Mouse (Mus musculus) stomach, embryonic 15.5 days (tissue): ENCODE data around the gene Pgs1. TPM values are rescaled to one million over a fixed set of nuclear protein-coding genes. Genes with fewer than 3 reads are reported as not detected.

Source experiments
- ATAC-seq: fragments of 200-750 bp; cut with Nextera tagmentation; 2 replicates; pipeline ENCODE4 v1.8.0; 2017; ENCODE audit warnings: low read depth, moderate number of reproducible peaks, moderate TSS enrichment; ENCODE audit not compliant: insufficient read depth, low FRiP score
- H3K27ac ChIP-seq: fragments of 300-500 bp; sonication (generic); 2 replicates; pipeline ENCODE4 v1.5.1; 2015; ENCODE audit warnings: mild to moderate bottlenecking, inconsistent platforms
- H3K27me3 ChIP-seq: fragments of 300-500 bp; sonication (generic); replicated peaks from 2 replicates; pipeline ENCODE4 v1.6.1; 2015; ENCODE audit warnings: inconsistent platforms
- H3K36me3 ChIP-seq: fragments of 300-500 bp; sonication (generic); 2 replicates; pipeline ENCODE4 v1.6.1; 2015; ENCODE audit warnings: inconsistent platforms
- H3K4me1 ChIP-seq: fragments of 300-500 bp; sonication (generic); 2 replicates; pipeline ENCODE4 v1.6.1; 2015; ENCODE audit warnings: inconsistent platforms
- H3K4me2 ChIP-seq: fragments of 300-500 bp; sonication (generic); 2 replicates; pipeline ENCODE4 v1.6.1; 2015; ENCODE audit warnings: mild to moderate bottlenecking, inconsistent platforms
- H3K4me3 ChIP-seq: fragments of 300-500 bp; sonication (generic); replicated peaks from 2 replicates; pipeline ENCODE4 v1.5.1; 2015; ENCODE audit warnings: inconsistent platforms
- H3K9ac ChIP-seq: fragments of 300-500 bp; sonication (generic); 2 replicates; pipeline ENCODE4 v1.6.1; 2015; ENCODE audit warnings: inconsistent platforms
- H3K9me3 ChIP-seq: fragments of 300-500 bp; sonication (generic); 2 replicates; pipeline ENCODE4 v1.6.1; 2016; ENCODE audit warnings: inconsistent platforms
- WGBS: fragments of 180-500 bp; shearing (Covaris S2); methylation state at CpG from one replicate; pipeline ENCODE4 v1.1.7; 2015; 5-methylcytosine and 5-hydroxymethylcytosine counted together
- polyA plus RNA-seq: library from polyadenylated mRNA; unstranded; fragments of >200 nt; fragmentation: Nextera tagmentation; extraction: Ambion mirVana; gene quantifications from 2 replicates; pipeline ENCODE4 v1.2.1, GENCODE M21; 2015

The Pgs1 gene
- polyA plus RNA-seq, 1 experiment from 2014 or later, result 34.6 TPM

- peaks cover 16% of the 10 kb centered on the region for H3K4me1 ChIP-seq
- H3K27ac ChIP-seq, result no peak overlapping the region
- no peaks in the 10 kb centered on the region for H3K27me3 ChIP-seq
- H3K9ac ChIP-seq, result no peak overlapping the region
- H3K4me2 ChIP-seq, result no peak overlapping the region
- peaks cover 7% of the 10 kb centered on the region; the same call in 1 of the 2 replicates for H3K36me3 ChIP-seq
- H3K4me3 ChIP-seq, result no peak overlapping the region
- no peak for ATAC-seq
- H3K9me3 ChIP-seq, result no peaks in the 10 kb centered on the region
- WGBS, result 63% methylated on average over 2 of the region's 2 CpGs
Measured at GRCm38 (mm10) chr11:118013339-118013738, 27.2 kb downstream of the Pgs1 start.

GRCm38 (mm10) chr11:118014391-118014995, 28.4 kb downstream of the Pgs1 start:
- no peak overlapping the region for H3K4me3 ChIP-seq
- no peak overlapping the region for H3K27ac ChIP-seq
- 80% methylated on average over 12 of the region's 12 CpGs for WGBS
- no peak overlapping the region for H3K9ac ChIP-seq
- H3K9me3 ChIP-seq, result no peaks in the 10 kb centered on the region
- no peak overlapping the region for H3K4me2 ChIP-seq
- peaks cover 10% of the 10 kb centered on the region; the same call in 1 of the 2 replicates for H3K36me3 ChIP-seq
- H3K4me1 ChIP-seq, result peaks cover 5% of the 10 kb centered on the region
- no peak for ATAC-seq
- no peaks in the 10 kb centered on the region for H3K27me3 ChIP-seq

GRCm38 (mm10) chr11:118015381-118016145, 29.5 kb downstream of the Pgs1 start:
- H3K27ac ChIP-seq, result no peak overlapping the region
- no peak for ATAC-seq
- WGBS, result 89% methylated on average over 8 of the region's 8 CpGs

GRCm38 (mm10) chr11:118018328-118018727, 32.2 kb downstream of the Pgs1 start:
- ATAC-seq, result no peak
- WGBS, result 89% methylated on average over 4 of the region's 4 CpGs

More at GRCm38 (mm10) chr11:118015381-118016145, 29.5 kb downstream of the Pgs1 start:
- Histone ChIP-seq H3K4me2 (no peak overlapping the region), H3K4me1 (no peaks in the 10 kb centered on the region), H3K36me3 (peaks cover 16% of the 10 kb centered on the region; the same call in 1 of the 2 replicates), H3K27me3 (no peaks in the 10 kb centered on the region), H3K4me3 (no peak overlapping the region), H3K9ac (no peak overlapping the region), H3K9me3 (no peaks in the 10 kb centered on the region)

GRCm38 (mm10) chr11:118021806-118022205, 35.7 kb downstream of the Pgs1 start:
- Histone ChIP-seq H3K9me3 (no peaks in the 10 kb centered on the region), H3K27ac (no peak overlapping the region), H3K4me2 (no peak overlapping the region), H3K9ac (no peak overlapping the region), H3K36me3 (peaks cover 34% of the 10 kb centered on the region), H3K4me1 (no peaks in the 10 kb centered on the region), H3K27me3 (no peaks in the 10 kb centered on the region), H3K4me3 (no peak overlapping the region)
- 0 out of 2 replicates have a peak, but pooled peaks have one; percentile 30 for ATAC-seq
- WGBS, result 64% methylated on average over 1 of the region's 1 CpGs

More at GRCm38 (mm10) chr11:118018328-118018727, 32.2 kb downstream of the Pgs1 start:
- no peak overlapping the region for H3K4me2 ChIP-seq
- H3K9me3 ChIP-seq, result no peaks in the 10 kb centered on the region
- H3K4me1 ChIP-seq, result no peaks in the 10 kb centered on the region
- H3K9ac ChIP-seq, result no peak overlapping the region
- H3K27me3 ChIP-seq, result no peaks in the 10 kb centered on the region
- no peak overlapping the region for H3K4me3 ChIP-seq
- no peak overlapping the region for H3K27ac ChIP-seq
- peaks cover 20% of the 10 kb centered on the region for H3K36me3 ChIP-seq

- Histone ChIP-seq H3K27ac (no peak overlapping the region), H3K4me1 (no peaks in the 10 kb centered on the region), H3K4me3 (no peak overlapping the region), H3K27me3 (no peaks in the 10 kb centered on the region), H3K9me3 (no peaks in the 10 kb centered on the region), H3K36me3 (peaks cover 28% of the 10 kb centered on the region), H3K4me2 (no peak overlapping the region), H3K9ac (no peak overlapping the region)
- no peak for ATAC-seq
- WGBS, result 89% methylated on average over 7 of the region's 7 CpGs
Measured at GRCm38 (mm10) chr11:118023475-118023874, 37.4 kb downstream of the Pgs1 start.

GRCm38 (mm10) chr11:118024111-118024510, 38.0 kb downstream of the Pgs1 start:
- H3K9me3 ChIP-seq, result no peaks in the 10 kb centered on the region
- H3K4me2 ChIP-seq, result no peak overlapping the region
- no peak overlapping the region for H3K4me3 ChIP-seq
- H3K36me3 ChIP-seq, result peaks cover 28% of the 10 kb centered on the region
- H3K27ac ChIP-seq, result no peak overlapping the region
- no peaks in the 10 kb centered on the region for H3K27me3 ChIP-seq
- H3K9ac ChIP-seq, result no peak overlapping the region
- H3K4me1 ChIP-seq, result no peaks in the 10 kb centered on the region
- no peak for ATAC-seq
- WGBS, result 53% methylated on average over 2 of the region's 2 CpGs

GRCm38 (mm10) chr11:118029170-118029569, 43.1 kb downstream of the Pgs1 start:
- no peaks in the 10 kb centered on the region for H3K27me3 ChIP-seq
- ATAC-seq, result no peak
- H3K9me3 ChIP-seq, result no peaks in the 10 kb centered on the region
- no peak overlapping the region for H3K4me3 ChIP-seq
- no peak overlapping the region for H3K9ac ChIP-seq
- no peak overlapping the region for H3K4me2 ChIP-seq
- WGBS, result 83% methylated on average over 6 of the region's 6 CpGs
- H3K27ac ChIP-seq, result no peak overlapping the region
- H3K36me3 ChIP-seq, result 0 out of 2 replicates have a peak, but pooled peaks cover 9% of the 10 kb centered on the region
- H3K4me1 ChIP-seq, result no peaks in the 10 kb centered on the region

- ATAC-seq, result no peak
- Histone ChIP-seq H3K9ac (no peak overlapping the region), H3K4me3 (no peak overlapping the region), H3K9me3 (no peaks in the 10 kb centered on the region), H3K4me1 (peaks cover 3% of the 10 kb centered on the region; the same call in 1 of the 2 replicates), H3K27me3 (no peaks in the 10 kb centered on the region), H3K36me3 (no peaks in the 10 kb centered on the region), H3K4me2 (no peak overlapping the region), H3K27ac (no peak overlapping the region)
- 69% methylated on average over 9 of the region's 9 CpGs for WGBS
Measured at GRCm38 (mm10) chr11:118031134-118031533, 45.0 kb downstream of the Pgs1 start.

- Histone ChIP-seq H3K27me3 (no peaks in the 10 kb centered on the region), H3K9me3 (no peaks in the 10 kb centered on the region), H3K27ac (no peak overlapping the region)
Measured at GRCm38 (mm10) chr11:118034395-118034794, 48.3 kb downstream of the Pgs1 start.

GRCm38 (mm10) chr11:118035068-118035467, 49.0 kb downstream of the Pgs1 start:
- Histone ChIP-seq H3K36me3 (no peaks in the 10 kb centered on the region), H3K27me3 (no peaks in the 10 kb centered on the region), H3K4me1 (peaks cover 3% of the 10 kb centered on the region; the same call in 1 of the 2 replicates), H3K4me2 (no peak overlapping the region), H3K27ac (no peak overlapping the region), H3K9ac (no peak overlapping the region), H3K9me3 (no peaks in the 10 kb centered on the region), H3K4me3 (no peak overlapping the region)
- peak; percentile 19; the same call in 1 of the 2 replicates for ATAC-seq
- 64% methylated on average over 9 of the region's 9 CpGs for WGBS

More at GRCm38 (mm10) chr11:118034395-118034794, 48.3 kb downstream of the Pgs1 start:
- H3K4me3 ChIP-seq, result no peak overlapping the region
- no peaks in the 10 kb centered on the region for H3K36me3 ChIP-seq
- no peak overlapping the region for H3K9ac ChIP-seq
- no peak overlapping the region for H3K4me2 ChIP-seq
- no peak for ATAC-seq
- 72% methylated on average over 13 of the region's 13 CpGs for WGBS
- H3K4me1 ChIP-seq, result peaks cover 3% of the 10 kb centered on the region; the same call in 1 of the 2 replicates

- Histone ChIP-seq H3K4me1 (no peaks in the 10 kb centered on the region), H3K27ac (no peak overlapping the region), H3K9ac (no peak overlapping the region), H3K36me3 (no peaks in the 10 kb centered on the region), H3K4me2 (no peak overlapping the region), H3K27me3 (no peaks in the 10 kb centered on the region), H3K4me3 (no peak overlapping the region), H3K9me3 (no peaks in the 10 kb centered on the region)
- no peak for ATAC-seq
- 75% methylated on average over 9 of the region's 9 CpGs for WGBS
Measured at GRCm38 (mm10) chr11:118042791-118043190, 56.7 kb downstream of the Pgs1 start.
